Mouse (Mus musculus) embryonic fibroblast, embryonic 13.5 days (primary cell): ENCODE results near the gene Traf4. TPM values are rescaled to one million over a fixed set of nuclear protein-coding genes. Genes with fewer than 3 reads are reported as not detected.

Experiments
- H3K27ac ChIP-seq: 2 replicates; pipeline ENCODE4 v1.5.1; 2012; ENCODE audit warnings: low read length, control low read depth, inconsistent platforms; ENCODE audit not compliant: insufficient read depth
- H3K4me1 ChIP-seq: 2 replicates; pipeline ENCODE4 v1.6.1; 2011; ENCODE audit warnings: low read length; ENCODE audit not compliant: control insufficient read depth, insufficient read depth
- H3K4me3 ChIP-seq: 2 replicates; pipeline ENCODE4 v1.5.1; 2011; ENCODE audit warnings: mild to moderate bottlenecking, control low read depth, low read length; ENCODE audit not compliant: insufficient read depth
- CTCF ChIP-seq: IDR thresholded peaks from 2 replicates; pipeline ENCODE4 v1.5.1; 2011; ENCODE audit warnings: mild to moderate bottlenecking, control low read depth, low read length, moderate library complexity, borderline replicate concordance; ENCODE audit not compliant: insufficient read depth
- POLR2A ChIP-seq: IDR thresholded peaks from 2 replicates; pipeline ENCODE4 v1.6.1; 2011; ENCODE audit warnings: low read depth, mild to moderate bottlenecking, control low read depth, low read length, moderate library complexity
- polyA plus RNA-seq: library from polyadenylated mRNA; stranded (reverse); fragments of >200 nt; gene quantifications from 2 replicates; pipeline ENCODE4 v1.2.4, GENCODE M21; 2011; ENCODE audit warnings: low read depth; ENCODE audit not compliant: missing spikeins, insufficient read length

Traf4 gene
- polyA plus RNA-seq, 1 experiment: 40.5 TPM

- peak; percentile 97 for TF ChIP-seq POLR2A
- TF ChIP-seq CTCF: no peak
- H3K4me3 ChIP-seq: peak within 1 kb of the TSS; percentile 86
- H3K27ac ChIP-seq: peak within 1 kb of the TSS; percentile 88
- 0 out of 2 replicates have a peak, but pooled peaks cover 5% of the 10 kb centered on the region for H3K4me1 ChIP-seq
These were observed 17.8 kb upstream of the Traf4 start, which contains the start of gene Rpl23a for GRCm38 (mm10) chr11:78182961-78183844. Rpl23a (minus strand) TSS chr11:78183584.

- TF ChIP-seq CTCF (no peak), POLR2A (peak; percentile 19; the same call in 1 of the 2 replicates)
- H3K4me1 ChIP-seq: 0 out of 2 replicates have a peak, but pooled peaks cover 5% of the 10 kb centered on the region
- peak overlapping the region; percentile 86 for H3K4me3 ChIP-seq
- peak overlapping the region; percentile 88 for H3K27ac ChIP-seq
These were observed 17.1 kb upstream of the Traf4 start for GRCm38 (mm10) chr11:78182450-78182849.

- peak overlapping the region; percentile 88; the same call in 1 of the 2 replicates for H3K27ac ChIP-seq
- peak overlapping the region; percentile 86 for H3K4me3 ChIP-seq
- peak; percentile 19; the same call in 1 of the 2 replicates for TF ChIP-seq POLR2A
- TF ChIP-seq CTCF: no peak
- H3K4me1 ChIP-seq: 0 out of 2 replicates have a peak, but pooled peaks cover 5% of the 10 kb centered on the region
These were observed 16.5 kb upstream of the Traf4 start for GRCm38 (mm10) chr11:78181830-78182357.

GRCm38 (mm10) chr11:78180081-78180761 lies 14.8 kb upstream of the Traf4 start:
- H3K4me1 ChIP-seq: peaks cover 5% of the 10 kb centered on the region; the same call in 1 of the 2 replicates

GRCm38 (mm10) chr11:78179438-78179999 lies 14.1 kb upstream of the Traf4 start:
- Histone ChIP-seq H3K4me3 (peak overlapping the region; percentile 63), H3K27ac (peak overlapping the region; percentile 86; the same call in 1 of the 2 replicates), H3K4me1 (peaks cover 5% of the 10 kb centered on the region)
- TF ChIP-seq CTCF (no peak), POLR2A (no peak)

More at GRCm38 (mm10) chr11:78180081-78180761, 14.8 kb upstream of the Traf4 start:
- TF ChIP-seq CTCF (no peak), POLR2A (no peak; the same call in none of the 2 replicates)
- Histone ChIP-seq H3K27ac (peak overlapping the region; percentile 2; the same call in 1 of the 2 replicates), H3K4me3 (peak overlapping the region; percentile 63; the same call in 1 of the 2 replicates)

- H3K4me1 ChIP-seq: peaks cover 5% of the 10 kb centered on the region
- peak overlapping the region; percentile 63 for H3K4me3 ChIP-seq
- TF ChIP-seq CTCF: no peak
- peak; percentile 46 for TF ChIP-seq POLR2A
- H3K27ac ChIP-seq: peak overlapping the region; percentile 86
These were observed 13.6 kb upstream of the Traf4 start for GRCm38 (mm10) chr11:78178859-78179437.

- Histone ChIP-seq H3K4me3 (peak overlapping the region; percentile 63), H3K27ac (peak overlapping the region; percentile 90), H3K4me1 (peaks cover 5% of the 10 kb centered on the region)
- TF ChIP-seq POLR2A: peak; percentile 72
- peak; percentile 88 for TF ChIP-seq CTCF
These were observed 12.8 kb upstream of the Traf4 start for GRCm38 (mm10) chr11:78177903-78178858.

- Histone ChIP-seq H3K4me3 (peak overlapping the region; percentile 59), H3K27ac (peak overlapping the region; percentile 98), H3K4me1 (peaks cover 5% of the 10 kb centered on the region)
- TF ChIP-seq CTCF: no peak
- no peak; the same call in 1 of the 2 replicates for TF ChIP-seq POLR2A
These were observed 12.0 kb upstream of the Traf4 start for GRCm38 (mm10) chr11:78177437-78177836.
